Mouse (Mus musculus) megakaryocyte progenitor cell, adult 5-6 weeks (primary cell): ENCODE measurements around the gene Pde1c. TPM values are rescaled to one million over a fixed set of nuclear protein-coding genes. Genes with fewer than 3 reads are reported as not detected.

ENCODE experiments used
- total RNA-seq, 2 experiments: library from RNA; stranded (forward) in 1 of 2; stranded (reverse) in 1 of 2; fragments of 157-497, 149-512 nt in 1 of 2; fragments of 200-1000 nt in 1 of 2; gene quantifications; 2 replicates each; pipeline versions ENCODE4 v1.2.3 to v1.2.4; 2015 to 2017

The Pde1c gene
- total RNA-seq, 2 experiments from 2014 or later, result 0.39 TPM; not detected in 1

Other genes with a start within 250 kb of the Pde1c start
- 103 and 126 TPM in 2 replicates for gene Lsm5, start 135.6 kb upstream of the Pde1c start, total RNA-seq (2015)
- 135 and 200 TPM in 2 replicates for gene Lsm5, start 135.6 kb upstream of the Pde1c start, total RNA-seq (2017)
- gene Avl9, start 145.8 kb upstream of the Pde1c start, total RNA-seq (2015), result 21.1 and 23.2 TPM in 2 replicates
- gene Avl9, start 145.8 kb upstream of the Pde1c start, total RNA-seq (2017), result 19.7 and 22.2 TPM in 2 replicates
- 32.0 and 32.6 TPM in 2 replicates for gene Kbtbd2, start 228.7 kb upstream of the Pde1c start, total RNA-seq (2015)
- gene Kbtbd2, start 228.7 kb upstream of the Pde1c start, total RNA-seq (2017), result 32.5 and 33.5 TPM in 2 replicates